Mouse (Mus musculus): ENCODE measurements around the gene Mtrr. TPM values are rescaled to one million over a fixed set of nuclear protein-coding genes. Genes with fewer than 3 reads are reported as not detected.

The Mtrr gene
- total RNA-seq, 2 experiments from 2014 or later = 14.8 to 15.5 TPM

DNA sequence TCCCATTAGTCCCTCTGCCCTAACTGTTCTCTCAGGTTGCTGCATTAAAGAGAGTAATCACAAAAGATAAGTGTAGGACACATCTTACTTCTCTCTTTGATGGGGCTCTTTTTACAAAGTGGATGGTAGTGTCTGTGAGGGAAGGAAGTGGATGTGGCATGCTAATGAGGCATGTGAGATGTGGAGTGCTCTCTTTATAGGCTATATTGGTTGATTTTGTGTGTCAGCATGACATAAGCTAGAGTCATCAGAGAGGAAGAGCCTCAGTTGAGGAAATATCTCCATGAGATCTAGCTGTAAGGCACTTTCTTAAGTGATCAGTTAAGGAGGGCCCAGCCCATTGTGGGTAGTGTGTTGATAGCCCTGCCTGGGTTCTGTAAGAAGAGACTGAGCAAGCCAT, 6.4 kb upstream of the Mtrr start:
- TF ChIP-seq CTCF (IDR thresholded peaks at IDR 0.05) = no peak
- no peak overlapping the region for H3K4me3 ChIP-seq
- no peak for DNase-seq (ENCODE audit: extremely low spot score in 1 of 2, low spot score in 2 of 2)
- no peak overlapping the region for H3K27ac ChIP-seq
- intact Hi-C loops (cut with DNase I) = no loop called here

DNA sequence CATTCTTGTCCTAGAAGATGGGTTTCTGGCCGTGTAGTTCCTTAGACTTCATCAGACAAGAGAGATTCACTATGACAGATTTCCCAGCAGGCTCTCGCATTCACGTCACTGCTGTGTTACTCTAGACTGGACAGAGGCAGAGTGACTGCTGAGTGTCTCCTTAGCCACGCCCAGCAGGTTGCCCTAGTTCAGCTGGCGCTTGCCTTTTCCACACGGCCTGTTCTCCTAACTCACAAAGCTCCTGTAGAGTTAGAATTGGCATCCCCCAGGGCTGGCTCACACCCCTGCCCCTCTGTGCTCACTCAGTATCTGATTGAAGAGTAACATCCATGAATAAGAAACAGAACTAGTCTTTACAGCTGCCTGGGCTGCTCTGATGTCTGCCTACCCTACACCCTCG, 3.5 kb upstream of the Mtrr start:
- Histone ChIP-seq H3K4me3 (no peak overlapping the region), H3K27ac (no peak overlapping the region)
- no peak for DNase-seq (ENCODE audit: extremely low spot score in 1 of 2, low spot score in 2 of 2)
- no peak for TF ChIP-seq CTCF (IDR thresholded peaks at IDR 0.05)
- intact Hi-C loops (cut with DNase I) = no loop called here

DNA sequence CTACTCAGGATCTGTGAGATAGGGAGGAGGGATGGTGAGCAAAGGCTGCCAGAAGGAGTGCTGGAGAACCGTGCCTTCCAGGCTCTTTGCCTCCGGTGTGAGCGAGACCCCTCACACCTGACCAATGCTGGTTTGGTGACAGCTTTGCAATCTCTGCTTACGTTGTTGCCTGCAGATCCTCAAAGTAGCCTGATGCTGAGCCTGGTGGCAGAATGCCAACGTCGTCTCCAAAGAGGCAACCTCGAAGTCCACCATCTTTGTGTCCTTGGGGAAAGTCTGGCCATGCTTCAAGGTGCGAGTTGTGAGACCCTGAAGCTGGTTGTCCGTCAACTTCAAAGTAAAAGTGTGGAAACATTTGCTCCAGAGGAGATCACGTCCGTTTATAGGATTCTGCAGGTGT, 2.0 kb upstream of the Mtrr start:
- TF ChIP-seq CTCF (IDR thresholded peaks at IDR 0.05) = no peak
- intact Hi-C loops (cut with DNase I) = no loop called here
- no peak overlapping the region for H3K4me3 ChIP-seq
- no peak for DNase-seq (ENCODE audit: extremely low spot score in 1 of 2, low spot score in 2 of 2)
- H3K27ac ChIP-seq = no peak overlapping the region

DNA sequence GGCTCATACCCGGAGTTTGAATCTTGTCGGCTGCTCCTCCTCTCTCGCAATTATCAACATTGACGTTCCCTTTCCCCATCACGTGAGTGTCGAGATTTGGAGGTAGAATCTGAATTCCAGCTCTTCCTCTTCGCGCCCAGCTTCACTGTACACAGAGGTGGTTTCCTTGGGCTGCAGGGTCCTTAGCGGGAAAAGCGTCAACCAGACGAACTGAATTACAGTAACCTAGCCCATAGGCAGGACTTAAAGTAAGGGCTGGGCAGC, 500 bp upstream of the Mtrr start:
- Histone ChIP-seq H3K4me3 (peak overlapping the region; percentile 77), H3K27ac (peak overlapping the region; percentile 86)
- no peak for TF ChIP-seq CTCF (IDR thresholded peaks at IDR 0.05)
- intact Hi-C loops (cut with DNase I) = no loop called here
- no peak for DNase-seq (ENCODE audit: extremely low spot score in 1 of 2, low spot score in 2 of 2)

DNA sequence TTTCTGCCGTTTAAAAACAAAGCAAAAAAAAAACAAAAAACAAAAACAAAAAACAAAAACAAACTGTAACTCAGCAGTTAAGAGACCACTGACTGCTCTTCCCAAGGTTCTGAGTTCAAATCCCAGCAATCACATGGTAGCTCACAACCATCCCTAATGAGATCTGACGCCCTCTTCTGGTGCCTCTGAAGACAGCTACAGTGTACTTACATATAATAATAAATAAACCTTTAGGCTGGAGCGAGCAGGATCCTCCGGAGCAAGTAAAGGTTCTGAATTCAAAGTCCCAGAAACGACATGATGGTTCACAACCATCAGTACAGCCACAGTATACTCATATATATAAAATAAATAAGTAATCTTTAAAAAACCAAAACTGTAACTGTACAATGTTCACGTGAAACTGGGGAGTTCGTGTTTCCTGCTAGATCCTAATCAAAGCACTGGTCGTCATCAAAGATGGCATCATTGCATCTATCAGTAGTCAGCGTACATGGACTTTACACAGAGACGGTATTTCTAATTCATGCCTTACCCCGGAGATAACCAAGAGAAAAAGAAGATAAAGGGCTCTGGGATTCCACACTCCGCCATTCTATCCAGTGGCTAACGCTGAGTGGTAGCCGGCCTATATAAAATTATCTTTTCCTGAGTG, 736 bp downstream of the Mtrr start:
- no peak for DNase-seq (ENCODE audit: extremely low spot score in 1 of 2, low spot score in 2 of 2)
- no peak; the same call in 1 of the 2 replicates for TF ChIP-seq CTCF (IDR thresholded peaks at IDR 0.05)
- Histone ChIP-seq H3K4me3 (peak overlapping the region; percentile 77), H3K27ac (peak overlapping the region; percentile 80)
- intact Hi-C loops (cut with DNase I) = no loop called here

DNA sequence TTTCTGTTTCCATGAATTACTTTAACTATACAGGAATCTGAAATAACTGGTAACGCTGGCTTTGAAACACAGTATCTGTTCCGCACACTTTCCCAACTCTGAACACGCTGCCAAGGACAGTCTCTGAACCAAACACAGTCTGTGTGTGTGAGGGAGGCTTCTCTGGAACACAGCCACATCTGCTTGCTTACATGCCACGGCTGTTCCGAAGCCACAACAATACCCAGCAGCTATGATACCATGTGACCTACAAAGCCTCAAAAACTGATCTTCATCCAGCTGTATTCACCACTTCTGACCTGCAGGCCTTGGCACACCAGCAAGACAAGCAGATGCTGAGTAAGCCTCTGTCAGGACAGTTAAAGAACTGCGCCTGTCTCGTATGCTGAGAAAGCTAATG, 4.0 kb downstream of the Mtrr start:
- intact Hi-C loops (cut with DNase I) = no loop called here
- DNase-seq (ENCODE audit: extremely low spot score in 1 of 2, low spot score in 2 of 2) = no peak
- Histone ChIP-seq H3K4me3 (no peak overlapping the region), H3K27ac (no peak overlapping the region)
- no peak for TF ChIP-seq CTCF (IDR thresholded peaks at IDR 0.05)

DNA sequence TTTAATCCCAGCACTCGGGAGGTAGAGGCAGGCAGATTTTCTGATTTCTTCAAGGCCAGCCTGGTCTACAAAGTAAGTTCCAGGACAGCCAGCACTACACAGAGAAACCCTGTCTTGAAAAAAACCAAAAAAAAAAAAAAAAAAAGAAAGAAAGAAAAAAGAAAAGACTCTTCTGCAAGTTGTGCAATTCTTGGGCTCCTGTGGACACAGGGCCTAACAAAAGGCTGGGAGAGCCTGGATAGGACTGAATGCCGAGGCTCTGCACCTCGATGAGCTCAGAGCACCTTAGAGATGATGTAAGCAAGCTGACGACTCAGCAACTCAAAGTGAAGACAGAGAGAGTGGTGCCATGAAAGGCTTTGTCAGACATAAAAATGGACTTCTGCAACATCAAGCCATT, 7.6 kb downstream of the Mtrr start:
- DNase-seq (ENCODE audit: extremely low spot score in 1 of 2, low spot score in 2 of 2) = no peak
- intact Hi-C loops (cut with DNase I) = no loop called here
- no peak for TF ChIP-seq CTCF (IDR thresholded peaks at IDR 0.05)
- H3K4me3 ChIP-seq = no peak overlapping the region
- H3K27ac ChIP-seq = no peak overlapping the region

DNA sequence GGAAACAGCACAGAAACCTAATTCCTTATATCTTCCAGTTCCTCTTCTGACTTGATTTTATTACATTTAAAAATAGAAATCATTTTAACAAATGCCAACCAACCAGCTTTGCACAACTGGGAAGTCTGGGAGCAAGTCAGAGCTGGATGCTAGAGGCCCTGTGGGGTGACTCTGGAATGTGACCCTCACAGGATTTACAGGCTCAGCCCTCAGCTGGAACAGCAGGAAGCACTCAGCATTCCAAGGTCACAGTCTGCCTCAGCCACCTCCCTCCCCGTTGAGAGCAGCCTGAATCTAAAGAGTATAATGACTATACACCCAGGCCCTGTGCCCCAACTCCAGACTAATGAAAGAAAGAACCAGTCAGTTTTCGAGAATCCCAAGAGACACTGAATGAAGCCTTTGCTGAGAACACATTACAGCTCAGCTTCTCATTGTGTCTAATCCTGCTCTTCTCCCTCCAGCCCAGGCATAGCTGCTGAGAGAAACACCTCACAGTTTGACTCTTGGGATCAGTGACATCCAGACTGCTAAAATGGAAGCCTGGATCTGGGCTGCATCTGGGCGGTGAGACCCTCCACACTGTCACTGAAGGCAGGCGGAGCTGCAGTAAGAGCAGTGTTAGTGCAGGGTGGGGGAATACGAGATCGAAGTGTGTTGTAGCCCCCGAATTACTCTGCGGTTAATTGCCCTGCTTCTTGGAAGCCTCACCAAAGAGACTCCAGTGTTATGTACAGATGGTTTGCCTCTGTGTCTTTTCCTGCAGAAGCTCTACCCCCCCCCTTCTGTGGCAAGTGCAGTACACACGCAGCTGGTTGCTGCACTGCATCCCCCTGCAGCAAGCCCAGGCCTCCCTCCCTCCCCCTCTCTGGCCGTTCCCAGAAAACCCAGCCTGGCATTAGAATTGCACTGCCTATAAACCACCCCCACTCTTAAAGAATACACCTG, 8.7 kb downstream of the Mtrr start:
- intact Hi-C loops (cut with DNase I) = no loop called here
- no peak overlapping the region for H3K27ac ChIP-seq
- no peak for TF ChIP-seq CTCF (IDR thresholded peaks at IDR 0.05)
- no peak overlapping the region for H3K4me3 ChIP-seq
- no peak for DNase-seq (ENCODE audit: extremely low spot score in 1 of 2, low spot score in 2 of 2)

DNA sequence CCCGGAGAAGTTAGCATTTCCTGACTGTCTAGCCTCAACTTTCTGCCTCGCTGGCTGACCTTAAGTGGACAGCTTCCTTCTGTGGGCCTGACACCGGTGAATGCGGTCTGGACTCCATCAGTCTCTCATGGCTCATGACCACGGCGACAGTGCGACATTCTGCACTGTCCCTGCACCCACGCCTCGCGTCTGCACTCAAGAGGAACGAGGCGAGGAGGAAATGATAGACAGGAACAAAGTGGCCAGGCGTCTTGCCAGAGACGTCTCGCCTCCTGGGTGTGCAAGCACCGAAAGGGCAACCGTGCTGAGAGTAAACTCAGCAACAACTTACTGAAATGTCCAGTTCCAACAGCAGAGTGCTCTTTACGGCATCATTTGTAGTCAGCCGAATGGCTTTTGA, 9.7 kb downstream of the Mtrr start:
- no peak for TF ChIP-seq CTCF (IDR thresholded peaks at IDR 0.05)
- no peak for DNase-seq (ENCODE audit: extremely low spot score in 1 of 2, low spot score in 2 of 2)
- intact Hi-C loops (cut with DNase I) = no loop called here
- H3K4me3 ChIP-seq = no peak overlapping the region
- H3K27ac ChIP-seq = no peak overlapping the region

DNA sequence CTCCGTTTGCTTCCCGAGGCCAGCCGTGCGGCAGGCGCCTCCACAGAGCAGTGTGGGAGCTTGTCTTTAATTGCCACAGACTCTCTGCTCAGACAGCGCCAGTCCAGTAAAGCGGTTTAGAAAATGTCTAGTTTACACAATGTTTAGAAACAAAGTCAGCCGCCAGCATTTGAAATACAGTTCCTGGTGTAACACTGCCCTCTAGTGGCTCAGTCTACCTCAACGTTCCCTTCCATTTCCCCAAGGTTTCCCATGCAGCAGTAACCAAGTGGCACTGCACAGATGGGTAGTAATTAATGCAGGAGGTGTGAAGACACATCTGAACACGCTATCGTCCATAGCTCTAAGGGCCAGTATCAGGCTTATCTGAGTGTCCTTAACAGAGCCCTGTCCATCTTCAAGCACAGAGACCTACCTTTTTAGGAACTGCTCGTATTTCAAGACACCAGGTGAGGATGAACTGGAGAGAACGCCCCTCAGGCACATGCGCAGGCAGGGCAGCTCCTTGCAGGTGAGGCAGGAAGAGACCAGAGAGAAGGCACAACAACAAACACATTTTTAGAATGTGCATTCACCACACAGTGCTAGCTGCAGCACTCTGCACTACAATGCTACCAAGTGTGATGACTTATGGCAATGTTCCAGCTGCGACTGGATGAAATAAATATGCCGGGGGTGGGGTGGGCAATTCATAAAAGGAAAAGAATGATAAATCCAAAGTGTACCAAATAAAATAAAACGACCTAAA, 12.2 kb downstream of the Mtrr start:
- DNase-seq (ENCODE audit: extremely low spot score in 1 of 2, low spot score in 2 of 2) = peak; percentile 70 to 72
- no peak overlapping the region for H3K27ac ChIP-seq
- intact Hi-C loops (cut with DNase I) = loop anchor here (5.0 kb wide), 1 partner anchor 1302 kb away; no protein-coding TSS in a partner anchor
- TF ChIP-seq CTCF (IDR thresholded peaks at IDR 0.05) = peak; percentile 95
- no peak overlapping the region for H3K4me3 ChIP-seq

DNA sequence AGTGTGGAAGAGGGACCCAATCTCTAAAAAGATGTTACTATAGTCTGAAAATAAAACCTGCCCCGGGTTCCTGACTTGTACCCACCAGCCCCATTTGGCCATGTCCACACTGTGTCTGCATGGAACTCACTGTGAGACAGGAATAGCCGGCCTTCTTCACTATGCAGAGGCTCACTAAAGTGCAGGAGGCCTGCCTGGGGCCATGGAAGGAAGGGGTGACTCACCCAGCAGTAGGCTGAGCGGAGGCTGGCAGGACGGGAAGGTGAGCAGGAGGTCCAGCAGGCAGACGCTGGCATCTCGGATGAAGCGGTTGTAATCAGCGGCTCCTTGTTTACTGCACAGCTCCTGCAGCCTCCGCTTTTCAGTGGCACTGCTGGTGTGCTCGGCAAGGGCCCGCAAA, 13.4 kb downstream of the Mtrr start:
- TF ChIP-seq CTCF (IDR thresholded peaks at IDR 0.05) = no peak
- intact Hi-C loops (cut with DNase I) = loop anchor here (5.0 kb wide), 1 partner anchor 1301 kb away; no protein-coding TSS in a partner anchor
- no peak for DNase-seq (ENCODE audit: extremely low spot score in 1 of 2, low spot score in 2 of 2)
- H3K4me3 ChIP-seq = no peak overlapping the region
- H3K27ac ChIP-seq = no peak overlapping the region

DNA sequence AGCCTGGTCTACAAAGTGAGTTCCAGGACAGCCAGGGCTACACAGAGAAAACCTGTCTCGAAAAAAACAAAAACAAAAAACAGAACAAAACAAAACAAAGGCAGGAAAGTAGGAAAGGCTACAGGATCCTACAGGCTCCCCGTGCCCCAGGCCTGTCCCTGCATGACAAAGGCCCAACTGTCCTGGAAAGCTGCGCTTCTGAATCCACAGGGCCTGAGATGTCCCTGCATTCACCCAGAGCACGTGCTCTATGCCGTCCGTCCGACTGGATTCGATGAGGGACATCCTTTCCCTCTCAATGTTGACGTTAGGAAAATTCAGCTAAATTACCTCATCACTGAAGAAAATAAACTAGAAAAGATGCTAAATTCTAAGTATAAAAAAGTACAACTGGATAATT, 13.8 kb downstream of the Mtrr start:
- no peak for DNase-seq (ENCODE audit: extremely low spot score in 1 of 2, low spot score in 2 of 2)
- no peak overlapping the region for H3K27ac ChIP-seq
- no peak overlapping the region for H3K4me3 ChIP-seq
- no peak for TF ChIP-seq CTCF (IDR thresholded peaks at IDR 0.05)
- intact Hi-C loops (cut with DNase I) = loop anchor here (5.0 kb wide), 1 partner anchor 1301 kb away; no protein-coding TSS in a partner anchor

All from left cerebral cortex, adult 2 months (tissue).